Mouse (Mus musculus) CH12.LX (cell line): Measurements from ENCODE around the gene Rasl11b.

Experiments used
- BHLHE40 ChIP-seq: IDR thresholded peaks from 2 replicates; pipeline ENCODE4 v1.6.1; 2011; ENCODE audit warnings: mild to moderate bottlenecking, low read depth, low read length, improper control_type of control experiment
- CHD2 ChIP-seq: IDR thresholded peaks from 2 replicates; pipeline ENCODE4 v1.6.1; 2011; ENCODE audit warnings: low read length, improper control_type of control experiment
- CTCF ChIP-seq, 2 experiments: IDR thresholded peaks in 1 of 2; conservative IDR thresholded peaks in 1 of 2; 2 replicates each; pipeline ENCODE4 v1.5.1; 2011 to 2012; ENCODE audit warnings: low read depth in 2 of 2, low read length in 2 of 2, improper control_type of control experiment in 1 of 2, inconsistent platforms in 1 of 2, mild to moderate bottlenecking in 1 of 2, moderate library complexity in 1 of 2
- E2F4 ChIP-seq: IDR thresholded peaks from 2 replicates; pipeline ENCODE4 v1.6.1; 2011; ENCODE audit warnings: low read depth, low read length, improper control_type of control experiment; ENCODE audit not compliant: insufficient replicate concordance
- ETS1 ChIP-seq: conservative IDR thresholded peaks from 2 replicates; pipeline ENCODE4 v1.6.1; 2012; ENCODE audit warnings: low read depth, mild to moderate bottlenecking, inconsistent platforms, low read length, improper control_type of control experiment, moderate library complexity
- HCFC1 ChIP-seq: IDR thresholded peaks from 2 replicates; pipeline ENCODE4 v1.6.1; 2012; ENCODE audit warnings: low read depth, mild to moderate bottlenecking, inconsistent platforms, low read length, improper control_type of control experiment
- MAFK ChIP-seq: IDR thresholded peaks from 2 replicates; pipeline ENCODE4 v1.6.1; 2011; ENCODE audit warnings: low read length, improper control_type of control experiment; ENCODE audit not compliant: insufficient replicate concordance
- MAX ChIP-seq: IDR thresholded peaks from 2 replicates; pipeline ENCODE4 v1.6.1; 2011; ENCODE audit warnings: low read length, improper control_type of control experiment
- MAZ ChIP-seq: IDR thresholded peaks from 2 replicates; pipeline ENCODE4 v1.6.1; 2012; ENCODE audit warnings: low read depth, mild to moderate bottlenecking, inconsistent platforms, low read length, improper control_type of control experiment, moderate library complexity
- MEF2A ChIP-seq: IDR thresholded peaks from 2 replicates; pipeline ENCODE4 v1.6.1; 2014; ENCODE audit warnings: low read depth, mild to moderate bottlenecking, inconsistent platforms, low read length, improper control_type of control experiment, borderline replicate concordance
- POLR2A ChIP-seq: IDR thresholded peaks from 2 replicates; pipeline ENCODE4 v1.6.1; 2011; ENCODE audit warnings: low read depth, mild to moderate bottlenecking, improper control_type of control experiment, low read length
- POLR2AphosphoS2 ChIP-seq: IDR thresholded peaks from 2 replicates; pipeline ENCODE4 v1.6.1; 2011; ENCODE audit warnings: low read depth, low read length, improper control_type of control experiment
- ZKSCAN1 ChIP-seq: IDR thresholded peaks from 2 replicates; pipeline ENCODE4 v1.6.1; 2012; ENCODE audit warnings: low read depth, inconsistent platforms, low read length, improper control_type of control experiment, borderline replicate concordance
- ZNF384 ChIP-seq: IDR thresholded peaks from 2 replicates; pipeline ENCODE4 v1.6.1; 2012; ENCODE audit warnings: low read depth, low read length, improper control_type of control experiment, inconsistent platforms

GRCm38 (mm10) chr5:74208438-74208837, 13.4 kb downstream of the Rasl11b start:
- TF ChIP-seq POLR2A (no peak), CTCF (conservative IDR thresholded peaks at IDR 0.05 in 1 of 2, IDR thresholded peaks at IDR 0.05 in 1 of 2; ENCODE audit: low read depth in 2 of 2, low read length in 2 of 2) (no peak), MEF2A (no peak), ZNF384 (no peak), BHLHE40 (no peak), MAX (no peak), ZKSCAN1 (no peak), CHD2 (no peak), ETS1 (no peak), MAZ (no peak), POLR2AphosphoS2 (no peak), HCFC1 (no peak), MAFK (no peak), E2F4 (no peak)
